Mouse (Mus musculus): ENCODE data around the gene 2700081O15Rik.
"Not testable (repeated sequence)": the region's sequence is repeated elsewhere in the genome, so short reads cannot be mapped to it uniquely, and the experiment has no call there.

Gene 2700081O15Rik

GRCm38 (mm10) chr19:7416834-7417735 lies at the start of gene 2700081O15Rik:
Gene 2700081O15Rik (plus strand): TSS chr19:7417625.
- DNase-seq (ENCODE audit: low spot score in 2 of 2), result peak; percentile 73 to 75

- DNase-seq (ENCODE audit: low spot score in 2 of 2), result not testable (repeated sequence)
These were observed 48.0 kb upstream of the 2700081O15Rik start for GRCm38 (mm10) chr19:7369469-7369868.

- DNase-seq (ENCODE audit: low spot score in 2 of 2), result no peak
These were observed 42.9 kb upstream of the 2700081O15Rik start for GRCm38 (mm10) chr19:7374491-7374890.

GRCm38 (mm10) chr19:7377639-7378038 lies 39.8 kb upstream of the 2700081O15Rik start:
- DNase-seq (ENCODE audit: low spot score in 2 of 2), result no peak

- DNase-seq (ENCODE audit: low spot score in 2 of 2), result no peak
These were observed 35.5 kb upstream of the 2700081O15Rik start for GRCm38 (mm10) chr19:7381906-7382247.

- peak; percentile 18 to 63 for DNase-seq (ENCODE audit: low spot score in 2 of 2)
These were observed 35.0 kb upstream of the 2700081O15Rik start for GRCm38 (mm10) chr19:7382248-7382902.

GRCm38 (mm10) chr19:7382903-7383865 lies 34.2 kb upstream of the 2700081O15Rik start, which contains the start of gene Spindoc:
Gene Spindoc (minus strand): TSS chr19:7382994.
- DNase-seq (ENCODE audit: low spot score in 2 of 2), result peak; percentile 97 to 100

- no peak for DNase-seq (ENCODE audit: low spot score in 2 of 2)
These were observed 31.4 kb upstream of the 2700081O15Rik start for GRCm38 (mm10) chr19:7386042-7386441.

- DNase-seq (ENCODE audit: low spot score in 2 of 2), result no peak
These were observed 28.9 kb upstream of the 2700081O15Rik start for GRCm38 (mm10) chr19:7388488-7388887.

GRCm38 (mm10) chr19:7396867-7397826 lies 20.3 kb upstream of the 2700081O15Rik start:
- DNase-seq (ENCODE audit: low spot score in 2 of 2), result not testable (repeated sequence)

GRCm38 (mm10) chr19:7398898-7399297 lies 18.5 kb upstream of the 2700081O15Rik start:
- DNase-seq (ENCODE audit: low spot score in 2 of 2), result not testable (repeated sequence)

- no peak for DNase-seq (ENCODE audit: low spot score in 2 of 2)
These were observed 16.8 kb upstream of the 2700081O15Rik start for GRCm38 (mm10) chr19:7400635-7401034.

GRCm38 (mm10) chr19:7404623-7405229 lies 12.7 kb upstream of the 2700081O15Rik start:
- DNase-seq (ENCODE audit: low spot score in 2 of 2), result no peak

- DNase-seq (ENCODE audit: low spot score in 2 of 2), result no peak
These were observed 5.1 kb upstream of the 2700081O15Rik start for GRCm38 (mm10) chr19:7412361-7412760.

GRCm38 (mm10) chr19:7415916-7416833 lies 1.2 kb upstream of the 2700081O15Rik start:
- no peak for DNase-seq (ENCODE audit: low spot score in 2 of 2)

GRCm38 (mm10) chr19:7417911-7418849 lies 755 bp downstream of the 2700081O15Rik start:
- DNase-seq (ENCODE audit: low spot score in 2 of 2), result peak; percentile 60 to 64

- no peak for DNase-seq (ENCODE audit: low spot score in 2 of 2)
These were observed 1.7 kb downstream of the 2700081O15Rik start for GRCm38 (mm10) chr19:7419134-7419533.

GRCm38 (mm10) chr19:7420108-7420507 lies 2.7 kb downstream of the 2700081O15Rik start:
- no peak for DNase-seq (ENCODE audit: low spot score in 2 of 2)

Data from urinary bladder, adult 18-20 months (tissue).